Mouse (Mus musculus) lung, adult 2 months (tissue): ENCODE data around the gene Pakap.

Source experiments
- CTCF ChIP-seq: fragments of 200-500 bp; IDR thresholded peaks from 2 replicates; pipeline ENCODE4 v1.5.1; 2011; ENCODE audit warnings: mild to moderate bottlenecking, low read length, control low read depth; ENCODE audit not compliant: insufficient read depth
- POLR2A ChIP-seq: fragments of 200-500 bp; IDR thresholded peaks from 2 replicates; pipeline ENCODE4 v1.6.1; 2011; ENCODE audit warnings: low read depth, mild to moderate bottlenecking, control low read depth, low read length, borderline replicate concordance; ENCODE audit errors: extremely low read depth

DNA sequence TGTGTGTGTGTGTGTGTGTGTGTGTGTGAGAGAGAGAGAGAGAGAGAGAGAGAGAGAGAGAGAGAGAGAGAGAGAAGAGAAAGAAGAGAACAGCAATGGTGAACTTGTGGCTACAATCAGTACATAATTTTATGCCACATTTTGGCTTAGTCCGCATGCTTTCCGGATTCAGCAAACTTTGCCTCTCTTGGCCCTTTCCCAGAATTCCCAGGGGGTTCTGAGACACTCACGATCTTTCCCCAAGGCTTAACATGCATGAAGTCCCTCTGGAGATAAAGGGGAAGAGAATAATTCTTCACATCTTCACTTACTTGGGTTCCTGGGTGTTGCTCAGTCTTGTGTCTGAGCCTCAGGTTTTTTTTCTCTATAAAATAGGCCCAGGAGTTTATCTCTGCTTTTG is 2.2 kb downstream of the Pakap start:
- TF ChIP-seq CTCF, result no peak
- TF ChIP-seq POLR2A, result no peak
